Mouse (Mus musculus) CH12.LX (cell line): Measurements from ENCODE around the gene Trim69.

Source experiments
- CTCF ChIP-seq, 2 experiments: IDR thresholded peaks in 1 of 2; conservative IDR thresholded peaks in 1 of 2; 2 replicates each; pipeline ENCODE4 v1.5.1; 2011 to 2012; ENCODE audit warnings: low read depth in 2 of 2, low read length in 2 of 2, improper control_type of control experiment in 1 of 2, inconsistent platforms in 1 of 2, mild to moderate bottlenecking in 1 of 2, moderate library complexity in 1 of 2
- EP300 ChIP-seq: IDR thresholded peaks from 2 replicates; pipeline ENCODE4 v1.6.1; 2011; ENCODE audit warnings: low read length, improper control_type of control experiment
- KAT2A ChIP-seq: IDR thresholded peaks from 2 replicates; pipeline ENCODE4 v1.6.1; 2012; ENCODE audit warnings: low read length, improper control_type of control experiment, inconsistent platforms; ENCODE audit not compliant: insufficient replicate concordance
- MAFK ChIP-seq: IDR thresholded peaks from 2 replicates; pipeline ENCODE4 v1.6.1; 2011; ENCODE audit warnings: low read length, improper control_type of control experiment; ENCODE audit not compliant: insufficient replicate concordance
- MAX ChIP-seq: IDR thresholded peaks from 2 replicates; pipeline ENCODE4 v1.6.1; 2011; ENCODE audit warnings: low read length, improper control_type of control experiment
- MYC ChIP-seq: IDR thresholded peaks from 2 replicates; pipeline ENCODE4 v1.6.1; 2011; ENCODE audit warnings: low read depth, mild to moderate bottlenecking, improper control_type of control experiment, low read length
- POLR2A ChIP-seq: IDR thresholded peaks from 2 replicates; pipeline ENCODE4 v1.6.1; 2011; ENCODE audit warnings: low read depth, mild to moderate bottlenecking, improper control_type of control experiment, low read length
- TCF12 ChIP-seq: IDR thresholded peaks from 2 replicates; pipeline ENCODE4 v1.6.1; 2014; ENCODE audit warnings: low read depth, mild to moderate bottlenecking, inconsistent platforms, low read length, improper control_type of control experiment
- USF1 ChIP-seq: IDR thresholded peaks from 2 replicates; pipeline ENCODE4 v1.6.1; 2014; ENCODE audit warnings: low read depth, mild to moderate bottlenecking, inconsistent platforms, low read length, improper control_type of control experiment
- ZMIZ1 ChIP-seq: IDR thresholded peaks from 2 replicates; pipeline ENCODE4 v1.6.1; 2012; ENCODE audit warnings: low read depth, mild to moderate bottlenecking, inconsistent platforms, low read length, improper control_type of control experiment

GRCm38 (mm10) chr2:122127635-122128034, 32.9 kb upstream of the Trim69 start:
- TF ChIP-seq MYC (no peak), CTCF (conservative IDR thresholded peaks at IDR 0.05 in 1 of 2, IDR thresholded peaks at IDR 0.05 in 1 of 2; ENCODE audit: low read depth in 2 of 2, low read length in 2 of 2) (no peak), POLR2A (no peak), MAFK (no peak), TCF12 (no peak), USF1 (no peak), EP300 (no peak), MAX (no peak), KAT2A (no peak), ZMIZ1 (no peak)
